Mouse (Mus musculus): ENCODE measurements at regions not wholly inside any gene's neighbourhood (a gene's known extent, or its start where the extent isn't known, plus 50 kb on each side); places are given as distances from the start of the nearest gene placed in this dataset.
A peak's percentile ranks its signal among the peaks of the same experiment; 100 is the strongest.
"Not testable (repeated sequence)": the region's sequence is repeated elsewhere in the genome, so short reads cannot be mapped to it uniquely, and the experiment has no call there.

DNA sequence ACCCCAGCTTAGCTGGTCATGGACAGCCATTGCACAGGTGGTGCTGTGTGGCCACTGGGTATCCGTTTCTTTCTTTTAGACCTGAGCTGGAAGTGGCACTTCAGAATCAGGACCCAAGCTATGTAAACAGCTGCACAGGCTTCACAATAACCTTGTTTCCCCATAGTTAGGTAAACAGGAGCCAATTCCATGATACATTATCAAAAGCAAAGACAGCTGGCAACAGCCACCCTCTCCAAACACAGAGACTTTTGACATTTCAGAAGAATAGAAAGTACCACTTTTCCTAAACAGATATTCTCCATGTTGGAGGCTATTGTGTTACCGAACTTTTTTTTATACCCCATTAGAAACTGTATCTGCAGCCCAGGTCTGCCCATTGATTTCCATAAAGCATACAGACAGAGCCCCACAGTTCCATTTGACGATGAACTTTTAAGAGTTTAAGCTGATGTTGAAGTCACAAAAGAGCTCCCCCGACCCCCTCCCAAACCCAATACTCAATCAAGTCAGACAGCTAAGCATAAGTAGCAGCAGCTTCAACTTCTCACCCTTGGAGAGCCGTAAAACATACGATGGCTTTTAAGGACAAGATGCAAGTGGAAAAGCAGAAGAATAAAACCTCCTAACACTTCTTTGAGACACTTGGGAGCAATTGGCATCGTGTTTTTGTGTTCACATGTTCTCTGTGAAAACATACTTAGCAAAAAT, 162.5 kb upstream of the Arglu1 start:
- Histone ChIP-seq H3K9ac (ENCODE audit: low read length) (no peak overlapping the region), H3K4me2 (ENCODE audit: low read depth, low read length, severe bottlenecking) (no peak overlapping the region), H3K27me3 (ENCODE audit: control insufficient read depth, insufficient read depth, low read length) (0 out of 2 replicates have a peak, but pooled peaks cover 2% of the 10 kb centered on the region), H3K27ac (ENCODE audit: low read depth, low read length) (no peak overlapping the region), H3K36me3 (ENCODE audit: control insufficient read depth, insufficient read depth, low read length) (no peaks in the 10 kb centered on the region), H3K9me3 (ENCODE audit: control insufficient read depth, low read length) (no peaks in the 10 kb centered on the region), H3K4me1 (replicated peaks; ENCODE audit: control insufficient read depth, insufficient read depth, low read length) (no peaks in the 10 kb centered on the region), H3K4me3 (ENCODE audit: low read depth, low read length) (no peak overlapping the region)
- 48% methylated on average over 7 of the region's 7 CpGs for WGBS
- DNase-seq (ENCODE audit: low spot score), result no peak
- ATAC-seq (replicated peaks; ENCODE audit: low FRiP score), result peak; percentile 39; the same call in 1 of the 2 replicates

DNA sequence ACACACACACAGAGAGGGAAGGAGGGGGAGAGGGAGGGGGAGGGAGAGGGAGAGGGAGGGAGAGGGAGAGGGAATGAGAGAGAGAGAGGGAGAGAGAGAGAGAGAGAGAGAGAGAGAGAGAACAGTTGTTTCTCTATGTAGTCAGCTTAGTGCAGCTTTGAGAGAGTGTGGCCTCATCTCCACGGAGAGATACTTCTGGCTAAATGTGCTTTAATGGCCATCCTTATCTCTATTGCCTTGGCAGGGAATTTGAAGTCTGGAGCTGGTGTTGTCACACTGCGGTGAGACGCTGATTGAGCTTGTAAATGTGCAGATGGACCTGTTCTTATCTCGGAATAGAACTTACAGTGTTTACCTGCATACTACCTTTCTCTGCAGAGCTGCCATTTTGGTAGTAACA, 160.9 kb upstream of the Arglu1 start:
- ATAC-seq (replicated peaks; ENCODE audit: low FRiP score) (no peak), DNase-seq (ENCODE audit: low spot score) (no peak)
- Histone ChIP-seq H3K36me3 (ENCODE audit: control insufficient read depth, insufficient read depth, low read length) (no peaks in the 10 kb centered on the region), H3K9ac (ENCODE audit: low read length) (no peak overlapping the region), H3K27me3 (ENCODE audit: control insufficient read depth, insufficient read depth, low read length) (0 out of 2 replicates have a peak, but pooled peaks cover 2% of the 10 kb centered on the region), H3K9me3 (ENCODE audit: control insufficient read depth, low read length) (no peaks in the 10 kb centered on the region), H3K4me3 (ENCODE audit: low read depth, low read length) (no peak overlapping the region), H3K4me1 (replicated peaks; ENCODE audit: control insufficient read depth, insufficient read depth, low read length) (no peaks in the 10 kb centered on the region), H3K27ac (ENCODE audit: low read depth, low read length) (no peak overlapping the region), H3K4me2 (ENCODE audit: low read depth, low read length, severe bottlenecking) (no peak overlapping the region)
- 84% methylated on average over 4 of the region's 4 CpGs for WGBS

DNA sequence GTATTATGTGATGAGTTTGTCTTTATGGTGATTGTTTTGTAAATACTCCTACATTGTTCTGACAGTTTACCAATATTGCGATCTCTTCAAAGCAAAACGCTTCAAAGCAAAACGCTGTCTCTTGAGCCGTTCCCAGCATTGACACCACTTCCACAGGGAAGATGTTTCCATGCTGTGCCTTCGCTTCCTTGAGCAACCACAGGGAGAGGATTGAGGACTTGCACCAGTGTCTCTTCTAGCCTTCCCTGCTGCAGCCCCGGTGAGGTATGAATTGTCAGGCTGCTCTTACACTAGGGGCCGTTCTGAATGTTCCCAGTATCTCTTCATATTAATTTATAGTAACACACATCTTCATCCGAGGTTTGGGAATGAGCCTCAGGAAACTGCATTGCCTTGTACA, 160.4 kb upstream of the Arglu1 start:
- Histone ChIP-seq H3K27ac (ENCODE audit: low read depth, low read length) (no peak overlapping the region), H3K36me3 (ENCODE audit: control insufficient read depth, insufficient read depth, low read length) (no peaks in the 10 kb centered on the region), H3K4me3 (ENCODE audit: low read depth, low read length) (no peak overlapping the region), H3K4me2 (ENCODE audit: low read depth, low read length, severe bottlenecking) (no peak overlapping the region), H3K9ac (ENCODE audit: low read length) (no peak overlapping the region), H3K27me3 (ENCODE audit: control insufficient read depth, insufficient read depth, low read length) (0 out of 2 replicates have a peak, but pooled peaks cover 2% of the 10 kb centered on the region), H3K4me1 (replicated peaks; ENCODE audit: control insufficient read depth, insufficient read depth, low read length) (no peaks in the 10 kb centered on the region), H3K9me3 (ENCODE audit: control insufficient read depth, low read length) (no peaks in the 10 kb centered on the region)
- ATAC-seq (replicated peaks; ENCODE audit: low FRiP score) (no peak), DNase-seq (ENCODE audit: low spot score) (no peak)
- WGBS, result 72% methylated on average over 8 of the region's 8 CpGs

DNA sequence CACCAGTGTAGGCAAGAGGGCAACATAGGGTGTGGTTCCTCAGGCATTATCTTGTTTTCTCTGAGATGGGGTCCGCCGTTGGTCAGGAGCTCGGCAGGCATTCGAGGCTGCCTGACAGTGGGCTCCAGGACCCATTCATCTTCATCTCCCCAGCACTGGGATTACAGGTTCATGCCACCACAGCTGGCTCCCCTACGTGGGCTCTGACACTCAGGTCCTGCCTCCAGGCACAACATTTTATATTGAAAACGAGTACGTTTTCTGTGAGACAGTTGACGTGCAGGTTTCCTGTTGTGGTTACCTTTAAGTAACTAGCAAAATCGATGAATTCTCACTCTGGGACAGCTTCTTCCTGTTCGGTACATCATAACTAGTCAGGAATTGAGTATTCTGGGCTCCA, 157.3 kb upstream of the Arglu1 start:
- Histone ChIP-seq H3K27me3 (ENCODE audit: control insufficient read depth, insufficient read depth, low read length) (0 out of 2 replicates have a peak, but pooled peaks cover 2% of the 10 kb centered on the region), H3K9ac (ENCODE audit: low read length) (no peak overlapping the region), H3K36me3 (ENCODE audit: control insufficient read depth, insufficient read depth, low read length) (no peaks in the 10 kb centered on the region), H3K4me2 (ENCODE audit: low read depth, low read length, severe bottlenecking) (no peak overlapping the region), H3K4me3 (ENCODE audit: low read depth, low read length) (no peak overlapping the region), H3K4me1 (replicated peaks; ENCODE audit: control insufficient read depth, insufficient read depth, low read length) (no peaks in the 10 kb centered on the region), H3K9me3 (ENCODE audit: control insufficient read depth, low read length) (no peaks in the 10 kb centered on the region), H3K27ac (ENCODE audit: low read depth, low read length) (no peak overlapping the region)
- 88% methylated on average over 10 of the region's 10 CpGs for WGBS
- DNase-seq (ENCODE audit: low spot score) (no peak), ATAC-seq (replicated peaks; ENCODE audit: low FRiP score) (no peak)

DNA sequence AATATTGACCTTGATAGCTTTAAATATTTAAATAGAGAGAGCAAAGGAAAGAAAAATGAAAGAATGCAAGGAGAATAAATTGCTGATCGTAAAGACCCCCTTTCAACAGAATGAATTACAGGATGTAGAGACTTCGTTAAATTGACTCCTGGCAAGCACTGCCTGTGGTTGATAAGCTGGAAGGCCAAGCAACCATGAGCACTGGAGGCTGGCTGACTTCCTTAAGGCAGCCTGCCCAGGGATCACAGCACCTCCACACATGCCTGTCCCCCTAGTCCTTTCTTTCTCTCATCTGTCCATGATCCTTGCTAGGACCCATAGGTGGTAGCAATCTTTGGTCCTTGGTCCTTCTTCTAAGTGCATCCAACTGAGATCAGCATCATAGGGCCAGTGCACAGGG, 152.0 kb upstream of the Arglu1 start:
- no peak for DNase-seq (ENCODE audit: low spot score)
- 70% methylated on average over 2 of the region's 2 CpGs for WGBS

DNA sequence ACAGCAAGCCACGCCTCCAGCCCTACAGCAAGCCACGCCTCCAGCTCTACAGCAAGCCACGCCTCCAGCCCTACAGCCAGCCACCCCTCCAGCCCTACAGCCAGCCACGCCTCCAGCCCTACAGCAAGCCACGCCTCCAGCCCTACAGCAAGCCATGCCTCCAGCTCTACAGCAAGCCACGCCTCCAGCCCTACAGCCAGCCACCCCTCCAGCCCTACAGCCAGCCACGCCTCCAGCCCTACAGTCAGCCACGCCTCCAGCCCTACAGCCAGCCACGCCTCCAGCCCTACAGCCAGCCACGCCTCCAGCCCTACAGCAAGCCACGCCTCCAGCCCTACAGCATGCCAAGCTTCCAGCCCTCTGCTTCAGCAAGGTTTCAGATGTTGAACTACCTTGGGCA, 145.8 kb upstream of the Arglu1 start:
- H3K27ac ChIP-seq (ENCODE audit: low read depth, low read length); H3K4me3 ChIP-seq (ENCODE audit: low read depth, low read length); H3K4me1 ChIP-seq (replicated peaks; ENCODE audit: control insufficient read depth, insufficient read depth, low read length); DNase-seq (ENCODE audit: low spot score); H3K9me3 ChIP-seq (ENCODE audit: control insufficient read depth, low read length); H3K4me2 ChIP-seq (ENCODE audit: low read depth, low read length, severe bottlenecking); ATAC-seq (replicated peaks; ENCODE audit: low FRiP score); H3K9ac ChIP-seq (ENCODE audit: low read length); H3K36me3 ChIP-seq (ENCODE audit: control insufficient read depth, insufficient read depth, low read length); H3K27me3 ChIP-seq (ENCODE audit: control insufficient read depth, insufficient read depth, low read length): not testable (repeated sequence)
- WGBS, result 75% methylated on average over 11 of the region's 11 CpGs

More for the DNA sequence above, 152.0 kb upstream of the Arglu1 start:
- Histone ChIP-seq H3K4me1 (replicated peaks; ENCODE audit: control insufficient read depth, insufficient read depth, low read length) (no peaks in the 10 kb centered on the region), H3K27me3 (ENCODE audit: control insufficient read depth, insufficient read depth, low read length) (no peaks in the 10 kb centered on the region), H3K27ac (ENCODE audit: low read depth, low read length) (no peak overlapping the region), H3K36me3 (ENCODE audit: control insufficient read depth, insufficient read depth, low read length) (no peaks in the 10 kb centered on the region), H3K9me3 (ENCODE audit: control insufficient read depth, low read length) (no peaks in the 10 kb centered on the region), H3K4me2 (ENCODE audit: low read depth, low read length, severe bottlenecking) (no peak overlapping the region), H3K4me3 (ENCODE audit: low read depth, low read length) (no peak overlapping the region), H3K9ac (ENCODE audit: low read length) (no peak overlapping the region)
- no peak for ATAC-seq (replicated peaks; ENCODE audit: low FRiP score)

DNA sequence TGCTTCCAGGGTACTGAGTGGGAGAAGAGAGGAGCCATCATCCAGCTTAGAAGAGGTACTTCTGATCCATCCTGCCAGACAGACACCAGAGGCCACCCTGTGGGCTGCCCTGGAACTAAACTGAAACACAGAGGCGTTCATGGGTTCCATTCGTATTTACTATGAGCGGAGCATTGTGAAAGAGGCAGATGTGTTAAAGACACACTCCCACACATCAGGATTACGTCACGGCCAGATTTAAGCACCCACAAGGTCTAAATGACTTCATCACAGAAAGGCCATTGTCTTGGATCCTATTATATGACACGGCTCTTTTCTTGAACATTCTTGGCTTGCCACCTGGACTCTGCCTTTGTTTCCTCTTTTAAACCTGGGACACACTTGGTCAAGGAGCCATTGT, 141.0 kb upstream of the Arglu1 start:
- Histone ChIP-seq H3K9me3 (ENCODE audit: control insufficient read depth, low read length) (no peaks in the 10 kb centered on the region), H3K9ac (ENCODE audit: low read length) (no peak overlapping the region), H3K36me3 (ENCODE audit: control insufficient read depth, insufficient read depth, low read length) (no peaks in the 10 kb centered on the region), H3K4me1 (replicated peaks; ENCODE audit: control insufficient read depth, insufficient read depth, low read length) (no peaks in the 10 kb centered on the region), H3K27ac (ENCODE audit: low read depth, low read length) (no peak overlapping the region), H3K27me3 (ENCODE audit: control insufficient read depth, insufficient read depth, low read length) (no peaks in the 10 kb centered on the region), H3K4me3 (ENCODE audit: low read depth, low read length) (no peak overlapping the region), H3K4me2 (ENCODE audit: low read depth, low read length, severe bottlenecking) (no peak overlapping the region)
- WGBS, result 78% methylated on average over 6 of the region's 6 CpGs
- no peak for ATAC-seq (replicated peaks; ENCODE audit: low FRiP score)
- no peak for DNase-seq (ENCODE audit: low spot score)

DNA sequence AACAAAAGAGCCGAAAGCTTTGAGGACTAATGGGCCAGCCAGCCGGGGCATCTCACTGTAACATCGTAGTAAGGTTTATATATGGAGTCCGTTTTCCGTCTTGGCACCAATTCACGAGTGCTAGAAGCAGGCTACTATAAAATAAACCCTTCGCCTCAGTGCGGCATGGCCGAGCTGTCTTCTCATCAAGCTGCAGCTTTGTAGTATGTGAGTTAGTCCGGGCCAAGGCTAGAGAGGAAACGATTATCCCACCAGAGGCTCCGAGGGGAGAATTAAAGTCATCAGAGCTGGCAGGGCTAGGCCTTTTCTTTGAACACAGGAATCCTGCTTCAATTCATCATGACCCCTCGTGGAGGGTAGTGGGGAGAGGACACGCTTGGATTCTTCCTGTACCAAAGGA, 138.9 kb upstream of the Arglu1 start:
- Histone ChIP-seq H3K9me3 (ENCODE audit: control insufficient read depth, low read length) (no peaks in the 10 kb centered on the region), H3K4me2 (ENCODE audit: low read depth, low read length, severe bottlenecking) (no peak overlapping the region), H3K27me3 (ENCODE audit: control insufficient read depth, insufficient read depth, low read length) (no peaks in the 10 kb centered on the region), H3K27ac (ENCODE audit: low read depth, low read length) (no peak overlapping the region), H3K9ac (ENCODE audit: low read length) (no peak overlapping the region), H3K36me3 (ENCODE audit: control insufficient read depth, insufficient read depth, low read length) (no peaks in the 10 kb centered on the region), H3K4me3 (ENCODE audit: low read depth, low read length) (no peak overlapping the region), H3K4me1 (replicated peaks; ENCODE audit: control insufficient read depth, insufficient read depth, low read length) (no peaks in the 10 kb centered on the region)
- DNase-seq (ENCODE audit: low spot score) (no peak), ATAC-seq (replicated peaks; ENCODE audit: low FRiP score) (no peak)
- WGBS, result 57% methylated on average over 14 of the region's 14 CpGs

DNA sequence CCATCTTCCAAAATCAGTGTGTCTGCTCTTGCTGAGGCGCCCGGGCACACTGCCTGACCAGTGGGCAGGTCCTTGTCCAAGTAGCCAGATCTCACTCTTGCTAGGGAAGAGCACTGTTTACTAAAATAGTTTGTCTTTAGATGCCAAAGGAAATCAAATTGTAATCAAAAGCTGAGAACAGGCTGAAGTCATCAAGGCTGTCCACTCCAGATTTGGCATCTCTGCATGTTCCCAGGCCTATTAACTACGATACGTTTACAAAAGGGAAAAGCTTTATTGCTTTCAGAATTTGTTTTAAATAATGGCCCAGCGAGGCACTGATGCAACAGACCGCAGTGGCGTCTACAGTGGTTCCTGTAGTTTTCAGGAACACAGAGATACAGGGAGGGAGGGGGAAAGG, 137.2 kb upstream of the Arglu1 start:
- no peak overlapping the region for H3K27ac ChIP-seq (ENCODE audit: low read depth, low read length)
- no peaks in the 10 kb centered on the region for H3K27me3 ChIP-seq (ENCODE audit: control insufficient read depth, insufficient read depth, low read length)
- no peaks in the 10 kb centered on the region for H3K4me1 ChIP-seq (replicated peaks; ENCODE audit: control insufficient read depth, insufficient read depth, low read length)
- H3K9ac ChIP-seq (ENCODE audit: low read length), result no peak overlapping the region
- H3K36me3 ChIP-seq (ENCODE audit: control insufficient read depth, insufficient read depth, low read length), result no peaks in the 10 kb centered on the region
- no peak for ATAC-seq (replicated peaks; ENCODE audit: low FRiP score)
- H3K4me2 ChIP-seq (ENCODE audit: low read depth, low read length, severe bottlenecking), result no peak overlapping the region
- H3K9me3 ChIP-seq (ENCODE audit: control insufficient read depth, low read length), result no peaks in the 10 kb centered on the region
- 91% methylated on average over 7 of the region's 7 CpGs for WGBS
- H3K4me3 ChIP-seq (ENCODE audit: low read depth, low read length), result no peak overlapping the region
- no peak for DNase-seq (ENCODE audit: low spot score)
